Mouse (Mus musculus): Measurements from ENCODE around the gene Olfr811. TPM values are rescaled to one million over a fixed set of nuclear protein-coding genes. Genes with fewer than 3 reads are reported as not detected.

Olfr811 gene
- polyA plus RNA-seq (2017; shearing (Covaris generic)): not detected

DNA sequence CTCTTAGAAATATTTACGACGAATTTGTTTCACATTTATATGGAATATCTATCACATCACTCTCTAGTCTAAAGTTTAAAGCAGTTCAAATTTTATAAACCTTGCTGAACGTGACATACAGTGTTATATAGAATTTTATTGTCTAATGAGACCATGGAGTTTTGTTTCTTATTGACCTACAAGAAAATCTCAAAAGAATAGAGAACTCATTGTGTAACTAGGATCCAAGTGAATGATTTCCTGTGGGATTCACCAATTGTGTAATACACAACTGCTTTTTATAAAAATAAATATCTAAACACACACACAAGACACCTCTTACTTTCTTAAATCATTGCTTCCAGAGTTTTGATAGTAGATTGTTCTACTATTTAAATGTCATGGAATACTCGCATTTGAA, at the start of gene Olfr811:
Gene Olfr811 (minus strand): TSS at position 101 of the 400 bp plus-strand sequence.

DNA sequence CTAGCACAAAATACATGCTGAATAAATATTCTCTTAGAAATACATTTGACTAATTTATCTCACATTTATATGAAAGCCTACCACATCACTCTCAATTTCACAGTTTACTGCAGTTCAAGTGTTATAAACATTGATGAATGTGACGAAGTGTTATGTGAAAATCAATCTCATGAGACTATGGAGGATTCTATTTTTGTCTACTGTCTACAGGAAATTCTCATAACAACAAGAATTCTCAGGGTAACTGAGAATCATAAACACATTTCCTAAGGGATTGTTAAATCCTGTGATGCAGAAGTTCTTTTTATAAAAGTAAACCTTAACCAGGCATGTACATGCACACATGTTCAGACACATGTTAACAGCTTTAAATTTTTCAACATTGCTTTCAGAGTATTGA, 41.8 kb upstream of the Olfr811 start, which contains the start of gene Olfr812:
Gene Olfr812 (minus strand): TSS at position 101 of the 400 bp plus-strand sequence.

GRCm38 (mm10) chr10:129794817-129795216, 9.4 kb downstream of the Olfr811 start, which contains the start of gene Olfr810:
Gene Olfr810, minus strand, starts transcription at chr10:129794917.

GRCm38 (mm10) chr10:129774338-129774737, 29.9 kb downstream of the Olfr811 start, which contains the start of gene Olfr809:
Gene Olfr809, plus strand, starts transcription at chr10:129774638.

DNA sequence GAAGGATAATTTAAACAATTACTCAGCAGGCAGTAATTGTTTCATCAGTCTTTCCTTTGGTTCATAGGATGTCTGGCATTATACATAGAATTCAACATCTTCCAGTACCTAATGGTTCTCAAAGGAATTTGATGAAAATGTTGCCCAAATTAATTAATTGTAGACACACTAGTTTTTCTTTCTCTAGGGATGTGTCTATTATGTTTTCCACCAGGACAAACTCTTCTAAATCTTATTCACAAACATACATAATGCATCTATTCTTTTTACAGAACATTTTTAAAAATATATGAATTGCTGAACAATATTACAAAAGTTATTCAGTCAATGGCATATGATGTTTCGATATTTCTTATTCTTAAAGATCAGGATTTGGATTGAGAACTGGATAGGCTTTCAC, 39.0 kb downstream of the Olfr811 start, which contains the start of gene Olfr808:
Gene Olfr808 (plus strand): TSS at position 301 of the 400 bp plus-strand sequence.

GRCm38 (mm10) chr10:129757693-129758092, 46.5 kb downstream of the Olfr811 start, which contains the start of gene Olfr807:
Gene Olfr807, minus strand, starts transcription at chr10:129757793.

Other genes with a start within 250 kb of the Olfr811 start
- gene Olfr794, start 236.7 kb downstream of the Olfr811 start, polyA plus RNA-seq (2017; shearing (Covaris generic)): not detected
- not detected for gene Olfr796, start 191.8 kb downstream of the Olfr811 start, polyA plus RNA-seq (2017; shearing (Covaris generic))
- 0.18 TPM for gene Olfr798, start 176.5 kb downstream of the Olfr811 start, polyA plus RNA-seq (2017; shearing (Covaris generic))
- gene Olfr799, start 166.9 kb downstream of the Olfr811 start, polyA plus RNA-seq (2017; shearing (Covaris generic)): not detected
- not detected for gene Olfr800, start 146.7 kb downstream of the Olfr811 start, polyA plus RNA-seq (2017; shearing (Covaris generic))
- gene Olfr801, start 130.5 kb downstream of the Olfr811 start, polyA plus RNA-seq (2017; shearing (Covaris generic)): not detected
- gene Olfr802, start 116.2 kb downstream of the Olfr811 start, polyA plus RNA-seq (2017; shearing (Covaris generic)): not detected
- gene Olfr803, start 110.1 kb downstream of the Olfr811 start, polyA plus RNA-seq (2017; shearing (Covaris generic)): not detected
- not detected for gene Olfr804, start 101.2 kb downstream of the Olfr811 start, polyA plus RNA-seq (2017; shearing (Covaris generic))
- not detected for gene Olfr805, start 75.0 kb downstream of the Olfr811 start, polyA plus RNA-seq (2017; shearing (Covaris generic))
- not detected for gene Olfr806, start 62.5 kb downstream of the Olfr811 start, polyA plus RNA-seq (2017; shearing (Covaris generic))
- not detected for gene Olfr807, start 46.6 kb downstream of the Olfr811 start, polyA plus RNA-seq (2017; shearing (Covaris generic))
- gene Olfr808, start 38.9 kb downstream of the Olfr811 start, polyA plus RNA-seq (2017; shearing (Covaris generic)): not detected
- gene Olfr809, start 29.8 kb downstream of the Olfr811 start, polyA plus RNA-seq (2017; shearing (Covaris generic)): not detected
- gene Olfr810, start 9.5 kb downstream of the Olfr811 start, polyA plus RNA-seq (2017; shearing (Covaris generic)): not detected
- not detected for gene Olfr812, start 41.7 kb upstream of the Olfr811 start, polyA plus RNA-seq (2017; shearing (Covaris generic))
- gene Olfr813, start 51.0 kb upstream of the Olfr811 start, polyA plus RNA-seq (2017; shearing (Covaris generic)): not detected
- 0.06 TPM for gene Olfr814, start 75.5 kb upstream of the Olfr811 start, polyA plus RNA-seq (2017; shearing (Covaris generic))
- not detected for gene Olfr815, start 101.5 kb upstream of the Olfr811 start, polyA plus RNA-seq (2017; shearing (Covaris generic))
- 0.11 TPM for gene Olfr816, start 111.2 kb upstream of the Olfr811 start, polyA plus RNA-seq (2017; shearing (Covaris generic))
- gene Olfr818, start 144.7 kb upstream of the Olfr811 start, polyA plus RNA-seq (2017; shearing (Covaris generic)): not detected
- gene Olfr819, start 162.9 kb upstream of the Olfr811 start, polyA plus RNA-seq (2017; shearing (Covaris generic)): not detected
- gene Olfr247, start 171.7 kb upstream of the Olfr811 start, polyA plus RNA-seq (2017; shearing (Covaris generic)): not detected
- 0.08 TPM for gene Gm10310, start 180.7 kb upstream of the Olfr811 start, polyA plus RNA-seq (2017; shearing (Covaris generic))
- not detected for gene Olfr820, start 208.2 kb upstream of the Olfr811 start, polyA plus RNA-seq (2017; shearing (Covaris generic))
- not detected for gene Olfr821, start 226.0 kb upstream of the Olfr811 start, polyA plus RNA-seq (2017; shearing (Covaris generic))

Measured in CD4-positive, CD25-positive, alpha-beta regulatory T cell (primary cell).